17 mouse cellular contexts compared by ENCODE assay signal in the genomic region with DNA sequence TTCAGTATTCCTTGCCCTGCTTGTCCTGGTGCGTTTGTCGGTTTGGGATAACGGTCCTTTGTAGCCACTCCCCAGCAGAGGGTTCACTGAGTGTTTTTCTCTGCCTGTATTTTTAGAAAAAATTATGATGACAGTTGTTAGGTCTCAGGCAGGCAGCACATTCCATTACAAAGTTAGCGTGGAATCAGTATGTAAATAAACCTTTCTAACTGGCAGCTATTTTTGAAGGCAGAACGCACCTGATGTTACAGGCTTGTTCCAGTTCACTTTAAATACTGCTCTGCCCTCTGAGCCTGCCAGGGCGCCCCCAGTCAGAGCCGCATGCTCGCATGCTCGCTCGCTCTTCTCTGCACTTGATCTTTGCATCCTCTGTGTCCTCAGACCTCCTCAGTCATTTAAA.
A peak's percentile ranks its signal among the peaks of the same experiment; 100 is the strongest.
DNase-seq lines count a peak whose midpoint lies in the region; ATAC-seq lines count a peak whose summit lies in the region.
"Had no signal": no experiment of that assay in that cellular context is flagged by ENCODE, and none has a peak within 500 bp of the region (broad histone marks: within the 10 kb centered on the region; RNA-seq: fewer than 3 reads in every experiment).

No protein-coding gene starts in this region.

- H3K4me1 ChIP-seq in hindbrain, embryonic 12.5 days = peaks cover 28% of the 10 kb centered on the region
- H3K4me1 ChIP-seq in hindbrain, embryonic 14.5 days (replicated peaks; ENCODE audit: control insufficient read depth, insufficient read depth, low read length) = peaks cover 23% of the 10 kb centered on the region
- peaks cover 17% of the 10 kb centered on the region; the same call in 1 of the 2 replicates for H3K4me1 ChIP-seq in forebrain, embryonic 14.5 days (ENCODE audit: control insufficient read depth, insufficient read depth, low read length)
- H3K4me1 ChIP-seq in midbrain, embryonic 16.5 days (ENCODE audit: control insufficient read depth, insufficient read depth, low read length) = peaks cover 19% of the 10 kb centered on the region
- H3K4me1 ChIP-seq: liver, embryonic 15.5 days had no signal

- 6% methylated on average over 10 of the region's 10 CpGs for WGBS in hindbrain, embryonic 12.5 days
- WGBS in hindbrain, embryonic 14.5 days = 5% methylated on average over 10 of the region's 10 CpGs
- 8% methylated on average over 10 of the region's 10 CpGs for WGBS in forebrain, embryonic 14.5 days
- 7% methylated on average over 10 of the region's 10 CpGs for WGBS in midbrain, embryonic 16.5 days

- H3K9me3 ChIP-seq in hindbrain, embryonic 12.5 days (replicated peaks) = no peaks in the 10 kb centered on the region
- H3K9me3 ChIP-seq in hindbrain, embryonic 14.5 days (ENCODE audit: control insufficient read depth, low read length) = no peaks in the 10 kb centered on the region
- H3K9me3 ChIP-seq in forebrain, embryonic 14.5 days (replicated peaks; ENCODE audit: control insufficient read depth, low read length) = no peaks in the 10 kb centered on the region
- no peaks in the 10 kb centered on the region for H3K9me3 ChIP-seq in midbrain, embryonic 16.5 days (replicated peaks; ENCODE audit: control insufficient read depth, low read length, poor library complexity, severe bottlenecking)
- H3K9me3 ChIP-seq: hindbrain, embryonic 15.5 days; liver, embryonic 15.5 days had no signal

- H3K9ac ChIP-seq in hindbrain, embryonic 12.5 days = 0 out of 2 replicates have a peak overlapping the region, but pooled peaks have one; percentile 5
- no peak overlapping the region for H3K9ac ChIP-seq in hindbrain, embryonic 14.5 days
- peak overlapping the region; percentile 32; the same call in 1 of the 2 replicates for H3K9ac ChIP-seq in forebrain, embryonic 14.5 days (ENCODE audit: low read length)
- H3K9ac ChIP-seq in midbrain, embryonic 16.5 days (ENCODE audit: low read depth, low read length) = no peak overlapping the region
- H3K9ac ChIP-seq: liver, embryonic 15.5 days had no signal

- H3K27me3 ChIP-seq in hindbrain, embryonic 12.5 days = peaks cover 12% of the 10 kb centered on the region
- H3K27me3 ChIP-seq in hindbrain, embryonic 14.5 days (ENCODE audit: control insufficient read depth, insufficient read depth, low read length) = peaks cover 7% of the 10 kb centered on the region; the same call in 1 of the 2 replicates
- peaks cover 28% of the 10 kb centered on the region for H3K27me3 ChIP-seq in forebrain, embryonic 14.5 days (replicated peaks; ENCODE audit: control insufficient read depth, insufficient read depth, low read length)
- H3K27me3 ChIP-seq in midbrain, embryonic 16.5 days (ENCODE audit: control insufficient read depth, insufficient read depth, low read depth, low read length) = no peaks in the 10 kb centered on the region

- peak overlapping the region; percentile 82; the same call in 1 of the 2 replicates for H3K4me2 ChIP-seq in hindbrain, embryonic 12.5 days (replicated peaks)
- H3K4me2 ChIP-seq in hindbrain, embryonic 14.5 days (replicated peaks) = no peak overlapping the region
- 0 out of 2 replicates have a peak overlapping the region, but pooled peaks have one; percentile 12 for H3K4me2 ChIP-seq in forebrain, embryonic 14.5 days (ENCODE audit: low read length)
- no peak overlapping the region for H3K4me2 ChIP-seq in midbrain, embryonic 16.5 days (ENCODE audit: low read length)
- H3K4me2 ChIP-seq: liver, embryonic 15.5 days had no signal

- DNase-seq in embryo, embryonic 10 days (ENCODE audit: low spot score) = peak; percentile 20
- DNase-seq in embryo, embryonic 9.5 days (ENCODE audit: extremely low spot score) = no peak
- no peak for DNase-seq in hindbrain, embryonic 14.5 days (ENCODE audit: low spot score)
- DNase-seq in forebrain, embryonic 14.5 days (ENCODE audit: low spot score) = no peak
- no peak for DNase-seq in thymus, postnatal 4 days
- no peak for DNase-seq in testis, postnatal 14 days (ENCODE audit: low spot score)
- DNase-seq: adrenal gland, postnatal 14 days; cerebellum, postnatal 25 days; gastrocnemius, postnatal 14 days; layer of hippocampus, adult 9-11 months; lung, postnatal 4 days had no signal

- H3K36me3 ChIP-seq in hindbrain, embryonic 12.5 days = no peaks in the 10 kb centered on the region
- no peaks in the 10 kb centered on the region for H3K36me3 ChIP-seq in hindbrain, embryonic 14.5 days (replicated peaks; ENCODE audit: control insufficient read depth, insufficient read depth)
- no peaks in the 10 kb centered on the region for H3K36me3 ChIP-seq in forebrain, embryonic 14.5 days (ENCODE audit: control insufficient read depth, insufficient read depth, low read length)
- H3K36me3 ChIP-seq in midbrain, embryonic 16.5 days (ENCODE audit: control insufficient read depth, insufficient read depth, low read length) = no peaks in the 10 kb centered on the region
- H3K36me3 ChIP-seq: hindbrain, embryonic 15.5 days; liver, embryonic 15.5 days had no signal

- H3K27ac ChIP-seq in hindbrain, embryonic 12.5 days = peak overlapping the region; percentile 3; the same call in 1 of the 2 replicates
- H3K27ac ChIP-seq in hindbrain, embryonic 14.5 days = no peak overlapping the region
- peak overlapping the region; percentile 27; the same call in 1 of the 2 replicates for H3K27ac ChIP-seq in forebrain, embryonic 14.5 days (ENCODE audit: low read depth, low read length)
- H3K27ac ChIP-seq in midbrain, embryonic 16.5 days (ENCODE audit: low read length) = peak overlapping the region; percentile 33; the same call in 1 of the 2 replicates
- H3K27ac ChIP-seq: liver, embryonic 15.5 days had no signal

- H3K4me3 ChIP-seq in hindbrain, embryonic 12.5 days = no peak overlapping the region
- H3K4me3 ChIP-seq in hindbrain, embryonic 14.5 days (replicated peaks; ENCODE audit: low read length) = no peak overlapping the region
- no peak overlapping the region for H3K4me3 ChIP-seq in forebrain, embryonic 14.5 days (ENCODE audit: low read depth, low read length)
- H3K4me3 ChIP-seq in midbrain, embryonic 16.5 days (ENCODE audit: low read depth, low read length) = no peak overlapping the region
- H3K4me3 ChIP-seq: erythroblast, embryonic 14.5 days; liver, embryonic 15.5 days; myocyte had no signal

- ATAC-seq in hindbrain, embryonic 12.5 days (ENCODE audit: low FRiP score) = no peak
- ATAC-seq in hindbrain, embryonic 14.5 days (ENCODE audit: low FRiP score) = no peak
- no peak for ATAC-seq in forebrain, embryonic 14.5 days
- no peak for ATAC-seq in midbrain, embryonic 16.5 days

Comparison
In these comparisons a context has a peak if more than half of its experiments do, and no peak if none do; other contexts are left out.
1. H3K4me2 ChIP-seq: peak in hindbrain, embryonic 12.5 days (single experiment) and forebrain, embryonic 14.5 days (single experiment); none in hindbrain, embryonic 14.5 days (single experiment) and midbrain, embryonic 16.5 days (single experiment).
2. H3K9ac ChIP-seq: peak in hindbrain, embryonic 12.5 days (single experiment) and forebrain, embryonic 14.5 days (single experiment); none in hindbrain, embryonic 14.5 days (single experiment) and midbrain, embryonic 16.5 days (single experiment).